Mouse (Mus musculus): ENCODE results near the gene Fbln2.
A peak's percentile ranks its signal among the peaks of the same experiment; 100 is the strongest.

Fbln2 gene

DNA sequence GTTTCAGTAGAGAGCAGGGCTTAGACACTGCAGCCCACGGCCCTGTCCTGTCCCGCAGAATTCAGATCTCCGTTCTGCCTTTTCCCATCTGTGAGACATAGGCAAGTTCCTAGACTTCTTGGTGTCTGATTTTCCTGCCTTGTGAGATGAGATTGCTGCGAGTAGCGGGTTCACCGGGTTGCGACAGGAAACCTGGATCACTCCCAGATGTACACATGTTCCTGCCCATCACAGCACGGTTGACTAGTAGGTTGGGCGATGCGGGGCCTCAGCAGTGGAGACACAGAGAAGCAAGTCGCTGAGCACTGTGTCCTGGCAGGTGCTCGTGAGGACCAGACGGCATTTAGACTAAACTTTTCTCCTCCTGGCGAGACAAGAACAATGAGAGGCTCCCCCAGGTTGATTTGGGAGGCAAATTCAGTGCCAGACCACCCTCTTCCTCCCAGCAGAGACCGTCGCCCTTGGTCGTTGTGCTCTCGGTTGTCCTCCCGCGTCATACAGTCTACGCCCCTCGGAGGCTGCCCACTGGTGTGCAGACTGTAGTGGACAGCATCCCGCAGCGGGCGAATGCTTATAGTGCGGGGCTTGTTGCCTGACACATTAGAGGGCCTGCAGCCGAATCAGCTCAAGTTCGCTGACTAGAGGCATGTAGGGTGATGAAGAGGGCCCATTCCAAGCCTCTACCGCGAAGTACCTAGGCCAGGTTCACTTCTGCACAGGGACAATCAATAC is 73.7 kb downstream of the Fbln2 start:
- H3K9me3 ChIP-seq (ENCODE audit: low read length): no peaks in the 10 kb centered on the region
- peak overlapping the region; percentile 78 for H3K4me3 ChIP-seq (replicated peaks; ENCODE audit: low read length)
- H3K36me3 ChIP-seq (ENCODE audit: insufficient read depth, low read length): no peaks in the 10 kb centered on the region
- TF ChIP-seq NANOG (IDR thresholded peaks at IDR 0.05; ENCODE audit: borderline replicate concordance, low read length) (no peak), POU5F1 (IDR thresholded peaks at IDR 0.05; ENCODE audit: borderline replicate concordance, low read length) (no peak)
- peaks cover 94% of the 10 kb centered on the region for H3K27me3 ChIP-seq (ENCODE audit: insufficient read depth, low read length)
- H3K4me1 ChIP-seq (replicated peaks; ENCODE audit: low read depth, low read length): peaks cover 30% of the 10 kb centered on the region

DNA sequence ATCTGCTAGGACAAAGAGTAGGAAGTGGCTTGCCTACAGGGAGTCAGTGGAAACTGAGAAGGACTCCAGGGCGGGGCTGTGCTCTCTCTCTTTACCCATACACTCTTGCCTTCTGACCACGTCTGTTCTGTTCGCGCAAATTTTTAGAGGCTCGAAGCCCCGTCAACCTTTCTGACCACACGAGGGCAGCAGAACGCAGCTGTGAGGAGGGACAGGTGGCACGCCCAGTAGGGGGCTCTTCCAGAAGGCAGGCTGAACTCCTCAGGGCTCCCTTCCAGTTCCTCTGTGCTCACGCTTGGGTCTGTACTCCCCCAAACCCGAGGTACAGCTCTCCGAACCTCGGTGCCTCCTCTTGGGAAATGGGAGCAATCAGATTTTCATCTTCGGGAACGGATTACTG is 74.4 kb downstream of the Fbln2 start:
- Histone ChIP-seq H3K9me3 (ENCODE audit: low read length) (no peaks in the 10 kb centered on the region), H3K4me1 (replicated peaks; ENCODE audit: low read depth, low read length) (peaks cover 34% of the 10 kb centered on the region), H3K27me3 (ENCODE audit: insufficient read depth, low read length) (peaks cover 100% of the 10 kb centered on the region), H3K36me3 (ENCODE audit: insufficient read depth, low read length) (no peaks in the 10 kb centered on the region), H3K4me3 (replicated peaks; ENCODE audit: low read length) (no peak overlapping the region)
- no peak for TF ChIP-seq NANOG (IDR thresholded peaks at IDR 0.05; ENCODE audit: borderline replicate concordance, low read length)
- no peak for TF ChIP-seq POU5F1 (IDR thresholded peaks at IDR 0.05; ENCODE audit: borderline replicate concordance, low read length)
- peak; percentile 86 for TF ChIP-seq CTCF (conservative IDR thresholded peaks at IDR 0.05; ENCODE audit: low read length)

DNA sequence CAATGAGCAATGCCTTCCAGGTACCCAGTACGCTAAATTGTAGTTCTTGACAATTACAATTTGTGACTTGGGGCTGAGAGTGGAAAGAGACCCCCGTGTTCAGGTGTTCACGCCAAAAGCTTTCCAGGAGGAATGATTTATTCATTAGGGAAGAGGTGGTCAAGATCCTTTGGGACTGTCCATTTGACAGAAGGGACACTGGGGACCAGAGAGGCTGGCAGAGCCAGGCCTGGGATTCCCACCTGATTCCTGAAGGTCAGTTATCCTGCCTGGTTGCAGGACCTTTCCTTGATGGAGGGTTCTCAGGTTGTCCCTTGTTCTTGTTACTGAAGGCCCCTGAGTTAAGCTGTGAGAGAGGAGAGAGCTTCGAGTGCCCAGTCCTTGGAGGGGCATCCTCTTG is 74.9 kb downstream of the Fbln2 start:
- Histone ChIP-seq H3K27me3 (ENCODE audit: insufficient read depth, low read length) (peaks cover 100% of the 10 kb centered on the region), H3K9me3 (ENCODE audit: low read length) (no peaks in the 10 kb centered on the region), H3K36me3 (ENCODE audit: insufficient read depth, low read length) (no peaks in the 10 kb centered on the region), H3K4me1 (replicated peaks; ENCODE audit: low read depth, low read length) (peaks cover 34% of the 10 kb centered on the region), H3K4me3 (replicated peaks; ENCODE audit: low read length) (no peak overlapping the region)
- TF ChIP-seq NANOG (IDR thresholded peaks at IDR 0.05; ENCODE audit: borderline replicate concordance, low read length) (no peak), CTCF (conservative IDR thresholded peaks at IDR 0.05; ENCODE audit: low read length) (no peak), POU5F1 (IDR thresholded peaks at IDR 0.05; ENCODE audit: borderline replicate concordance, low read length) (no peak)

DNA sequence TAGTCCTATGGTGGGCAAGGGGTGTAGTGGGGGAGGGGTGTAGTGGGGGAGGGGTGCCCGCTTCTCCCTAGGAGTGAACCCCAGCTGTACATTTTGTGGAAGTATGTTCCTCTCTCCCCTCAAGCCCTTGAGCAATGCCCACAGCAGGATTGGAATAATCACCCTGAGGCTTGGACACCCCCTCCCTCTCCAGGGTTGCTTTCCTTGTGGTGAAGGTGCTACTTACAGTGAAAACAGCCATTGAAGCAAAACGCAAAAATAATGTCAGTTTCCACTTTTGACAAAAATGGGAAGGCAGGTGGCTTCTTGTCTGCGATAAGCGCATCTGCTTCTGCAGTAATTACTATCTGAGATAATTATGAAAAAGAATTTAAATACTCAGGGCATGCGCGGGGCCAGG is 75.4 kb downstream of the Fbln2 start:
- no peak overlapping the region for H3K4me3 ChIP-seq (replicated peaks; ENCODE audit: low read length)

DNA sequence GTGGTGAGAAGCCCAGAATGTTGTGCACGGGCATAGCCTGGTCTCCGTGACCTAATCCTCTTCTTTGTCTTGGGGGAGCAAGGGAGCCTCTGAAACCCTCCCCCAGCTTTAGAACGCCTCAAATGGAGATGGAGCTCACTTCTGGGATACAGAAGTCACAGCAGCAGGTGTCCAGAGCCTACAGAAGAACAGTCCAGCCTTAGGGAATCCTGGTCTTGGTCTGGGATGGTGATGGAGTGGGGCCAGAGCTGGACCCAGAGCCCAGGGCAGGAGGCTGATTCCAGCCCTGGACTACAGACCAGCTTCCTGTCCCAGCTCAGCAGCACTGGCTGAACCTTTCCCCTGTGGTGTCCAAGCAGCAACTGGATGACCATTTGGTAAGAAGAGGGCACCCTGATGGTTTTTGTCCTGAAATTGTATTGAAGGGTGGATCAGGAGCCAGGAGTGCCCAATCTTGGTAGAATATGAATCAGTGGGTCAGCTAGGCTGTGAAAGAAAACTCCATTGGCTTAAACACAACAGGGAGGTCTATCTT is 76.1 kb downstream of the Fbln2 start:
- TF ChIP-seq POU5F1 (IDR thresholded peaks at IDR 0.05; ENCODE audit: borderline replicate concordance, low read length) (no peak), CTCF (conservative IDR thresholded peaks at IDR 0.05; ENCODE audit: low read length) (no peak), NANOG (IDR thresholded peaks at IDR 0.05; ENCODE audit: borderline replicate concordance, low read length) (no peak)
- peaks cover 100% of the 10 kb centered on the region for H3K27me3 ChIP-seq (ENCODE audit: insufficient read depth, low read length)
- H3K36me3 ChIP-seq (ENCODE audit: insufficient read depth, low read length): no peaks in the 10 kb centered on the region
- H3K4me1 ChIP-seq (replicated peaks; ENCODE audit: low read depth, low read length): peaks cover 31% of the 10 kb centered on the region
- H3K9me3 ChIP-seq (ENCODE audit: low read length): no peaks in the 10 kb centered on the region
- no peak overlapping the region for H3K4me3 ChIP-seq (replicated peaks; ENCODE audit: low read length)

More for the DNA sequence above, 75.4 kb downstream of the Fbln2 start:
- no peaks in the 10 kb centered on the region for H3K9me3 ChIP-seq (ENCODE audit: low read length)
- no peaks in the 10 kb centered on the region for H3K36me3 ChIP-seq (ENCODE audit: insufficient read depth, low read length)
- peaks cover 100% of the 10 kb centered on the region for H3K27me3 ChIP-seq (ENCODE audit: insufficient read depth, low read length)
- TF ChIP-seq CTCF (conservative IDR thresholded peaks at IDR 0.05; ENCODE audit: low read length): no peak
- peaks cover 34% of the 10 kb centered on the region for H3K4me1 ChIP-seq (replicated peaks; ENCODE audit: low read depth, low read length)

DNA sequence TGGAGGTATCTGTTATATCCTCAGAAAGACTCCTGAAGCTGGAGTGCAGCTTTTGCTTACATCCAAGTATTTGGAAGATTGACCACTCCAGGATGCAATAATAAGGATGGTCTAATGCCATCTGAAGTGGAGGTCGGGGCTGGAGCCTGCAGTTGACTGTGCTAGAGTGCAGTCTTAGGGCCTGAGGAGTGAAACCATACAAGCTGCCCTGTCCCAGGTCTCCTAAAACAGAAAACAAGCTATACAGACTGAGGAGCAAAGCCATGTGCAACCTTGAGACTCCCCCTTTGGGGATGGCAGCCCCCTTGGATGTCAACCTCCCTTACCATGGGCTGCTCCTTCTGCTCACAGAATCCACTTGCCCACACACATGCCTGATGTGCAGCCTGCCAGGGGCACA is 76.7 kb downstream of the Fbln2 start:
- Histone ChIP-seq H3K4me3 (replicated peaks; ENCODE audit: low read length) (no peak overlapping the region), H3K36me3 (ENCODE audit: insufficient read depth, low read length) (no peaks in the 10 kb centered on the region), H3K27me3 (ENCODE audit: insufficient read depth, low read length) (peaks cover 98% of the 10 kb centered on the region), H3K9me3 (ENCODE audit: low read length) (no peaks in the 10 kb centered on the region), H3K4me1 (replicated peaks; ENCODE audit: low read depth, low read length) (peaks cover 31% of the 10 kb centered on the region)
- TF ChIP-seq POU5F1 (IDR thresholded peaks at IDR 0.05; ENCODE audit: borderline replicate concordance, low read length): no peak
- TF ChIP-seq NANOG (IDR thresholded peaks at IDR 0.05; ENCODE audit: borderline replicate concordance, low read length): no peak
- no peak for TF ChIP-seq CTCF (conservative IDR thresholded peaks at IDR 0.05; ENCODE audit: low read length)

GRCm38 (mm10) chr6:91290937-91291336 is 78.7 kb downstream of the Fbln2 start:
- TF ChIP-seq CTCF (conservative IDR thresholded peaks at IDR 0.05; ENCODE audit: low read length): no peak
- TF ChIP-seq POU5F1 (IDR thresholded peaks at IDR 0.05; ENCODE audit: borderline replicate concordance, low read length): no peak
- no peak for TF ChIP-seq NANOG (IDR thresholded peaks at IDR 0.05; ENCODE audit: borderline replicate concordance, low read length)
- Histone ChIP-seq H3K27me3 (ENCODE audit: insufficient read depth, low read length) (peaks cover 86% of the 10 kb centered on the region), H3K36me3 (ENCODE audit: insufficient read depth, low read length) (no peaks in the 10 kb centered on the region), H3K9me3 (ENCODE audit: low read length) (no peaks in the 10 kb centered on the region), H3K4me3 (replicated peaks; ENCODE audit: low read length) (no peak overlapping the region), H3K4me1 (replicated peaks; ENCODE audit: low read depth, low read length) (peaks cover 14% of the 10 kb centered on the region)

GRCm38 (mm10) chr6:91295431-91295830 is 83.2 kb downstream of the Fbln2 start:
- Histone ChIP-seq H3K4me1 (replicated peaks; ENCODE audit: low read depth, low read length) (0 out of 2 replicates have a peak, but pooled peaks cover 8% of the 10 kb centered on the region), H3K9me3 (ENCODE audit: low read length) (no peaks in the 10 kb centered on the region), H3K36me3 (ENCODE audit: insufficient read depth, low read length) (no peaks in the 10 kb centered on the region), H3K4me3 (replicated peaks; ENCODE audit: low read length) (no peak overlapping the region), H3K27me3 (ENCODE audit: insufficient read depth, low read length) (peaks cover 70% of the 10 kb centered on the region)
- no peak for TF ChIP-seq POU5F1 (IDR thresholded peaks at IDR 0.05; ENCODE audit: borderline replicate concordance, low read length)
- no peak for TF ChIP-seq CTCF (conservative IDR thresholded peaks at IDR 0.05; ENCODE audit: low read length)

- Histone ChIP-seq H3K9me3 (ENCODE audit: low read length) (no peaks in the 10 kb centered on the region), H3K36me3 (ENCODE audit: insufficient read depth, low read length) (no peaks in the 10 kb centered on the region), H3K4me1 (replicated peaks; ENCODE audit: low read depth, low read length) (peaks cover 12% of the 10 kb centered on the region), H3K27me3 (ENCODE audit: insufficient read depth, low read length) (peaks cover 46% of the 10 kb centered on the region), H3K4me3 (replicated peaks; ENCODE audit: low read length) (no peak overlapping the region)
- no peak for TF ChIP-seq CTCF (conservative IDR thresholded peaks at IDR 0.05; ENCODE audit: low read length)
- TF ChIP-seq NANOG (IDR thresholded peaks at IDR 0.05; ENCODE audit: borderline replicate concordance, low read length): no peak
- no peak for TF ChIP-seq POU5F1 (IDR thresholded peaks at IDR 0.05; ENCODE audit: borderline replicate concordance, low read length)
Observed at GRCm38 (mm10) chr6:91298828-91299227, 86.6 kb downstream of the Fbln2 start.

Measured in E14TG2a.4 (cell line).